Mouse (Mus musculus): ENCODE measurements around the gene Socs7.

- TF ChIP-seq HCFC1 (IDR thresholded peaks at IDR 0.05; ENCODE audit: borderline replicate concordance, insufficient read depth, low read length): no peak
- no peak for TF ChIP-seq ZNF384 (IDR thresholded peaks at IDR 0.05; ENCODE audit: low read depth, low read length)
Measured at GRCm38 (mm10) chr11:97328148-97328547, 34.2 kb upstream of the Socs7 start.
